Mouse (Mus musculus) C2C12 (cell line): ENCODE results near the gene Gm42688. TPM values are rescaled to one million over a fixed set of nuclear protein-coding genes. Genes with fewer than 3 reads are reported as not detected.

Experiments used
- H3K27me3 ChIP-seq: one replicate; pipeline ENCODE4 v1.6.1; 2011; ENCODE audit not compliant: control insufficient read depth, insufficient read depth, insufficient read length
- H3K36me3 ChIP-seq: one replicate; pipeline ENCODE4 v1.6.1; 2011; ENCODE audit not compliant: control insufficient read depth, insufficient read depth
- H3K4me3 ChIP-seq: one replicate; pipeline ENCODE4 v1.5.1; 2011; ENCODE audit warnings: mild to moderate bottlenecking, control low read depth; ENCODE audit not compliant: poor library complexity, insufficient read depth, severe bottlenecking
- H3K79me2 ChIP-seq: one replicate; pipeline ENCODE4 v1.6.1; 2011; ENCODE audit not compliant: control insufficient read depth, insufficient read depth
- H3K79me3 ChIP-seq: one replicate; pipeline ENCODE4 v1.6.1; 2011; ENCODE audit warnings: low read depth, control low read depth
- H3ac ChIP-seq: one replicate; pipeline ENCODE3; 2011; ENCODE audit warnings: low read depth; ENCODE audit not compliant: control insufficient read depth, insufficient read length
- CEBPB ChIP-seq: IDR thresholded peaks from one replicate; pipeline ENCODE4 v1.6.1; 2011; ENCODE audit warnings: low read depth, mild to moderate bottlenecking, control low read depth, moderate library complexity
- CTCF ChIP-seq: IDR thresholded peaks from one replicate; pipeline ENCODE4 v1.5.1; 2011; ENCODE audit not compliant: control insufficient read depth, insufficient read depth, insufficient read length
- FOSL1 ChIP-seq: IDR thresholded peaks from one replicate; pipeline ENCODE4 v1.8.0; 2011; ENCODE audit warnings: mild to moderate bottlenecking, low read length; ENCODE audit not compliant: poor library complexity, insufficient read depth, severe bottlenecking
- MAX ChIP-seq: IDR thresholded peaks from one replicate; pipeline ENCODE4 v1.6.1; 2011; ENCODE audit warnings: mild to moderate bottlenecking, control low read depth
- MYOD1 ChIP-seq: IDR thresholded peaks from one replicate; pipeline ENCODE4 v1.6.1; 2011; ENCODE audit warnings: low read depth; ENCODE audit not compliant: control insufficient read depth, insufficient read length
- MYOG ChIP-seq: IDR thresholded peaks from one replicate; pipeline ENCODE4 v1.6.1; 2011; ENCODE audit not compliant: control insufficient read depth, insufficient read length; ENCODE audit errors: extremely low read depth
- USF1 ChIP-seq: IDR thresholded peaks from one replicate; pipeline ENCODE4 v1.6.1; 2011; ENCODE audit warnings: low read depth, mild to moderate bottlenecking, control low read depth, moderate library complexity
- polyA plus RNA-seq: library from polyadenylated mRNA; unstranded; fragments of >200 nt; fragmentation: generic; extraction: Trizol; gene quantifications from one replicate; pipeline ENCODE4 v1.2.1, GENCODE M21; 2012; ENCODE audit warnings: missing spikeins

The Gm42688 gene
- polyA plus RNA-seq, 1 experiment: 0.98 TPM

- Histone ChIP-seq H3K27me3 (no peaks in the 10 kb centered on the region), H3K4me3 (no peak overlapping the region), H3K36me3 (peaks cover 28% of the 10 kb centered on the region), H3K79me2 (peaks cover 84% of the 10 kb centered on the region), H3K79me3 (peaks cover 34% of the 10 kb centered on the region), H3ac (peak overlapping the region; percentile 2)
- TF ChIP-seq CTCF: no peak
- TF ChIP-seq MAX: no peak
- no peak for TF ChIP-seq MYOG
- TF ChIP-seq MYOD1: no peak
- no peak for TF ChIP-seq USF1
- no peak for TF ChIP-seq FOSL1
- no peak for TF ChIP-seq CEBPB
Measured at GRCm38 (mm10) chr6:83142886-83143285, 41.5 kb downstream of the Gm42688 start.

GRCm38 (mm10) chr6:83145209-83145608 lies 43.8 kb downstream of the Gm42688 start:
- peaks cover 14% of the 10 kb centered on the region for H3K79me3 ChIP-seq
- H3K27me3 ChIP-seq: no peaks in the 10 kb centered on the region
- no peak overlapping the region for H3K4me3 ChIP-seq
- no peak overlapping the region for H3ac ChIP-seq
- H3K79me2 ChIP-seq: peaks cover 61% of the 10 kb centered on the region
- TF ChIP-seq USF1: no peak
- peak; percentile 32 for TF ChIP-seq MAX
- TF ChIP-seq CEBPB: no peak
- peak; percentile 98 for TF ChIP-seq FOSL1
- TF ChIP-seq CTCF: peak; percentile 4
- no peak for TF ChIP-seq MYOG
- TF ChIP-seq MYOD1: no peak
- peaks cover 29% of the 10 kb centered on the region for H3K36me3 ChIP-seq

- Histone ChIP-seq H3K4me3 (no peak overlapping the region), H3K79me3 (peaks cover 10% of the 10 kb centered on the region), H3K27me3 (no peaks in the 10 kb centered on the region), H3ac (no peak overlapping the region), H3K79me2 (peaks cover 55% of the 10 kb centered on the region), H3K36me3 (peaks cover 29% of the 10 kb centered on the region)
- no peak for TF ChIP-seq MYOD1
- TF ChIP-seq FOSL1: no peak
- no peak for TF ChIP-seq CTCF
- no peak for TF ChIP-seq CEBPB
- no peak for TF ChIP-seq MAX
- TF ChIP-seq MYOG: no peak
- no peak for TF ChIP-seq USF1
Measured at GRCm38 (mm10) chr6:83145805-83146204, 44.4 kb downstream of the Gm42688 start.

GRCm38 (mm10) chr6:83147280-83147679 lies 45.9 kb downstream of the Gm42688 start:
- Histone ChIP-seq H3K79me2 (peaks cover 40% of the 10 kb centered on the region), H3K4me3 (no peak overlapping the region), H3ac (no peak overlapping the region), H3K27me3 (no peaks in the 10 kb centered on the region), H3K79me3 (peaks cover 10% of the 10 kb centered on the region), H3K36me3 (peaks cover 37% of the 10 kb centered on the region)
- no peak for TF ChIP-seq CTCF
- TF ChIP-seq MYOG: no peak
- no peak for TF ChIP-seq MYOD1

GRCm38 (mm10) chr6:83151721-83152120 lies 50.3 kb downstream of the Gm42688 start:
- Histone ChIP-seq H3K4me3 (no peak overlapping the region), H3K79me2 (peaks cover 5% of the 10 kb centered on the region), H3K79me3 (peaks cover 2% of the 10 kb centered on the region), H3K27me3 (no peaks in the 10 kb centered on the region), H3K36me3 (peaks cover 40% of the 10 kb centered on the region), H3ac (no peak overlapping the region)
- TF ChIP-seq MYOD1 (no peak), USF1 (no peak), MAX (no peak), MYOG (no peak), FOSL1 (no peak), CEBPB (no peak), CTCF (no peak)

- H3K4me3 ChIP-seq: no peak overlapping the region
- H3K27me3 ChIP-seq: no peaks in the 10 kb centered on the region
- H3K79me2 ChIP-seq: no peaks in the 10 kb centered on the region
- no peak for TF ChIP-seq CTCF
- no peak for TF ChIP-seq USF1
- no peak for TF ChIP-seq FOSL1
- TF ChIP-seq CEBPB: no peak
- TF ChIP-seq MYOD1: no peak
- no peak for TF ChIP-seq MYOG
- TF ChIP-seq MAX: no peak
- peaks cover 27% of the 10 kb centered on the region for H3K36me3 ChIP-seq
- peaks cover 2% of the 10 kb centered on the region for H3K79me3 ChIP-seq
- H3ac ChIP-seq: no peak overlapping the region
Measured at GRCm38 (mm10) chr6:83153038-83153437, 51.6 kb downstream of the Gm42688 start.
